Mouse (Mus musculus) midbrain, postnatal 0 days (tissue): Measurements from ENCODE around the gene Sept5. TPM values are rescaled to one million over a fixed set of nuclear protein-coding genes. Genes with fewer than 3 reads are reported as not detected.

Experiments used
- ATAC-seq: fragments of 200-750 bp; cut with Nextera tagmentation; 2 replicates; pipeline ENCODE4 v1.8.0; 2017; ENCODE audit warnings: moderate number of reproducible peaks, mild to moderate bottlenecking, moderate TSS enrichment, moderate library complexity; ENCODE audit not compliant: low FRiP score
- DNase-seq: peaks from one replicate; pipeline ENCODE4 v3.0.0-alpha.2; 2015; ENCODE audit warnings: low spot score
- H3K27ac ChIP-seq: fragments of 300-500 bp; sonication (generic); 2 replicates; pipeline ENCODE4 v1.5.1; 2014; ENCODE audit warnings: low read depth, mild to moderate bottlenecking, low read length, mixed read lengths
- H3K27me3 ChIP-seq: fragments of 300-500 bp; sonication (generic); 2 replicates; pipeline ENCODE4 v1.6.1; 2014; ENCODE audit warnings: low read length, control low read depth, mixed read lengths; ENCODE audit not compliant: insufficient read depth
- H3K36me3 ChIP-seq: fragments of 300-500 bp; sonication (generic); 2 replicates; pipeline ENCODE4 v1.6.1; 2014; ENCODE audit warnings: low read length, control low read depth, mixed read lengths; ENCODE audit not compliant: insufficient read depth
- H3K4me1 ChIP-seq: fragments of 300-500 bp; sonication (generic); 2 replicates; pipeline ENCODE4 v1.6.1; 2014; ENCODE audit warnings: mild to moderate bottlenecking, control low read depth, antibody characterized with exemption, low read length, mixed read lengths; ENCODE audit not compliant: insufficient read depth
- H3K4me2 ChIP-seq: fragments of 300-500 bp; sonication (generic); 2 replicates; pipeline ENCODE4 v1.6.1; 2014; ENCODE audit warnings: low read depth, mild to moderate bottlenecking, low read length, mixed read lengths; ENCODE audit not compliant: poor library complexity, severe bottlenecking
- H3K4me3 ChIP-seq: fragments of 300-500 bp; sonication (generic); 2 replicates; pipeline ENCODE4 v1.5.1; 2014; ENCODE audit warnings: low read depth, mild to moderate bottlenecking, low read length, moderate library complexity
- H3K9ac ChIP-seq: fragments of 300-500 bp; sonication (generic); replicated peaks from 2 replicates; pipeline ENCODE4 v1.6.1; 2014; ENCODE audit warnings: mild to moderate bottlenecking, low read length, moderate library complexity, mixed read lengths; ENCODE audit not compliant: poor library complexity, severe bottlenecking
- H3K9me3 ChIP-seq: fragments of 300-500 bp; sonication (generic); 2 replicates; pipeline ENCODE4 v1.6.1; 2016; ENCODE audit warnings: low read length, control low read depth
- CTCF ChIP-seq: IDR thresholded peaks from 2 replicates; pipeline ENCODE4 v1.5.1; 2016; ENCODE audit warnings: antibody characterized with exemption, mild to moderate bottlenecking
- WGBS: fragments of 180-500 bp; shearing (Covaris S2); extraction: QIAGEN DNeasy Blood & Tissue Kit; methylation state at CpG from one replicate; pipeline ENCODE4 v1.1.7; 2014; 5-methylcytosine and 5-hydroxymethylcytosine counted together
- polyA plus RNA-seq: library from polyadenylated mRNA; unstranded; fragments of >200 nt; fragmentation: Nextera tagmentation; extraction: Ambion mirVana; gene quantifications from 2 replicates; pipeline ENCODE4 v1.2.1, GENCODE M21; 2015
- total RNA-seq: library from RNA; depleted of rRNA; stranded (reverse); fragments of >200 nt; gene quantifications from 2 replicates; pipeline ENCODE4 v1.2.3, GENCODE M21; 2014

Gene Sept5
- total and polyA plus RNA-seq, 2 experiments from 2014 or later = 247 to 407 TPM

GRCm38 (mm10) chr16:18587847-18588737 is 41.7 kb downstream of the Sept5 start:
- ATAC-seq = no peak

GRCm38 (mm10) chr16:18586906-18587546 is 42.7 kb downstream of the Sept5 start:
- Histone ChIP-seq H3K27me3 (peaks cover 75% of the 10 kb centered on the region), H3K9me3 (no peaks in the 10 kb centered on the region), H3K27ac (no peak overlapping the region), H3K4me3 (peak overlapping the region; percentile 32), H3K4me2 (peak overlapping the region; percentile 62), H3K9ac (no peak overlapping the region), H3K4me1 (peaks cover 14% of the 10 kb centered on the region; the same call in 1 of the 2 replicates), H3K36me3 (no peaks in the 10 kb centered on the region)
- TF ChIP-seq CTCF = no peak
- DNase-seq = no peak
- ATAC-seq = no peak
- WGBS = 2% methylated on average over 17 of the region's 62 CpGs

More at GRCm38 (mm10) chr16:18587847-18588737, 41.7 kb downstream of the Sept5 start:
- Histone ChIP-seq H3K36me3 (no peaks in the 10 kb centered on the region), H3K4me1 (peaks cover 11% of the 10 kb centered on the region; the same call in 1 of the 2 replicates), H3K27ac (no peak overlapping the region), H3K4me3 (no peak overlapping the region), H3K9ac (no peak overlapping the region), H3K4me2 (no peak overlapping the region), H3K27me3 (peaks cover 74% of the 10 kb centered on the region), H3K9me3 (no peaks in the 10 kb centered on the region)
- under 1% methylated on average over 57 of the region's 57 CpGs for WGBS
- no peak for DNase-seq
- no peak for TF ChIP-seq CTCF

- TF ChIP-seq CTCF = no peak
- 0 out of 2 replicates have a peak overlapping the region, but pooled peaks have one; percentile 0 for H3K9ac ChIP-seq
Observed at GRCm38 (mm10) chr16:18586076-18586905, 43.5 kb downstream of the Sept5 start.

GRCm38 (mm10) chr16:18585676-18586075 is 44.1 kb downstream of the Sept5 start:
- no peaks in the 10 kb centered on the region for H3K9me3 ChIP-seq
- H3K4me3 ChIP-seq = 0 out of 2 replicates have a peak overlapping the region, but pooled peaks have one; percentile 32
- ATAC-seq (no peak), DNase-seq (no peak)
- H3K4me2 ChIP-seq = no peak overlapping the region
- H3K27me3 ChIP-seq = peaks cover 76% of the 10 kb centered on the region
- no peak overlapping the region for H3K27ac ChIP-seq
- H3K36me3 ChIP-seq = no peaks in the 10 kb centered on the region
- H3K9ac ChIP-seq = no peak overlapping the region
- no peak for TF ChIP-seq CTCF
- H3K4me1 ChIP-seq = peaks cover 16% of the 10 kb centered on the region; the same call in 1 of the 2 replicates
- WGBS = 14% methylated on average over 10 of the region's 10 CpGs

More at GRCm38 (mm10) chr16:18586076-18586905, 43.5 kb downstream of the Sept5 start:
- Histone ChIP-seq H3K27ac (no peak overlapping the region), H3K4me2 (peak overlapping the region; percentile 62), H3K4me1 (peaks cover 17% of the 10 kb centered on the region; the same call in 1 of the 2 replicates), H3K27me3 (peaks cover 76% of the 10 kb centered on the region), H3K4me3 (peak overlapping the region; percentile 32), H3K9me3 (no peaks in the 10 kb centered on the region), H3K36me3 (no peaks in the 10 kb centered on the region)
- no peak for ATAC-seq
- DNase-seq = no peak
- 3% methylated on average over 78 of the region's 83 CpGs for WGBS

- H3K9ac ChIP-seq = no peak overlapping the region
- H3K4me1 ChIP-seq = peaks cover 12% of the 10 kb centered on the region; the same call in 1 of the 2 replicates
- no peak overlapping the region for H3K27ac ChIP-seq
- TF ChIP-seq CTCF = no peak
- H3K27me3 ChIP-seq = peaks cover 77% of the 10 kb centered on the region
- H3K4me2 ChIP-seq = no peak overlapping the region
- no peaks in the 10 kb centered on the region for H3K9me3 ChIP-seq
- ATAC-seq (no peak), DNase-seq (no peak)
- no peaks in the 10 kb centered on the region for H3K36me3 ChIP-seq
- 20% methylated on average over 10 of the region's 10 CpGs for WGBS
- no peak overlapping the region for H3K4me3 ChIP-seq
Observed at GRCm38 (mm10) chr16:18584901-18585510, 44.7 kb downstream of the Sept5 start.
